Mouse (Mus musculus): ENCODE measurements at regions not wholly inside any gene's neighbourhood (a gene's known extent, or its start where the extent isn't known, plus 50 kb on each side); places are given as distances from the start of the nearest gene placed in this dataset.

GRCm38 (mm10) chr8:109012655-109013054 is 481.2 kb upstream of the Pmfbp1 start:
- no peak for ATAC-seq (replicated peaks; ENCODE audit: low FRiP score, poor library complexity, severe bottlenecking)

DNA sequence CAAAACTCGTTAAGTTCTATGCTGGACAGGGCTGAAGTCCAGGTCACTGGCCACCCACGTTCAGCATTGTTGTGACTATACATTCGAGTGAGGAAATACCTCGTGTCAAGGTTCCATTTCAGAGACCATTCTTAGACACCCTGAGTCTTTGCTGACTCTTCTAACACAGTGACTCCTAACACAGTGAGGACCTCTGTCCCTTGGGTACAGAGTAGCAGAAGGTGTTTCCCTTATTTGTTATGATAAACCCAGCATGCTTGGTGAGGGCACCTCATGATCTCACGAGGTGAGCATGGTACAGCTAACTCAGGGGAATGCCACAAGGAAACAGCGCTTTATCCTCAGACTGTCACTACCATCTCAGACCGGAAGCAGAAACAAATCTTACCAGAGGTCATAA is 480.2 kb upstream of the Pmfbp1 start:
- no peak for ATAC-seq (replicated peaks; ENCODE audit: low FRiP score, poor library complexity, severe bottlenecking)

DNA sequence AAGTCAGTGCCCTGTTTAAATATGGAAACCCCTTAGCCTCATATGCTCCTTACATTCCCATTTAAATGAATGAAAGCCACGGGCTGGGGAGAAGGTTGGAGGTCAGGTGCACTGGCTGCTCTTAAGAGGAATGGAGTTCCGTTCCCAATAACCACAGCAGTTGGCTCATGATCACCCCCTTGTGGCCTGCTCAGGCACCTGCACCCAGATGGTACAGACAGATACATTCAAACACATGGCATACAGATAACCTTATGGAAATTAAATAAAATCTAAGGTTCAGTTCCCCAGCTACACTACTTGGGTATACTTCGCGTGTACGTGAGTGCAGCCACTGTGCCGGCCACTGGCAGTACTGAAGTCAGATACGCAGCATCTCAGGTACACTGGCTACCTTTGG is 479.1 kb upstream of the Pmfbp1 start:
- 0 out of 2 replicates have a peak, but pooled peaks have one; percentile 52 for ATAC-seq (replicated peaks; ENCODE audit: low FRiP score, poor library complexity, severe bottlenecking)

DNA sequence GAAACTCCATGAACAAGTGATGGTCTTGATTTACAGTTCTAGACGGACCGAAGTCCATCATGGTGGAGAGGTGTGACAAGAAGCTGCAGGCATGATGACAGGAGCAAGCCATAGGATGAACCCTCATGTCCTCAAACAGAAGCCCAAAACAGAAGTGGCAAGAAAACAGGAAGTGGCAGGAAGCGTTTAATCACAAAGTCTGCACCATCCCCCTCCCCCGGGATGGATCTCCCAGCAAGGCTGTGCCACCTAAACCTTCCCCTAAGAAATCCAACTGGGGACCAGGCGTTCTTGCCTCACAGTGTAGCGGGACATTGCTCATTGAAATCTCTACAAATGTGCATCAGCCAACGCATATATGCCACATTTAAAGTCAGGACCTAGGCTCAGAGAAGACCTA is 474.3 kb upstream of the Pmfbp1 start:
- ATAC-seq (replicated peaks; ENCODE audit: low FRiP score, poor library complexity, severe bottlenecking), result no peak

DNA sequence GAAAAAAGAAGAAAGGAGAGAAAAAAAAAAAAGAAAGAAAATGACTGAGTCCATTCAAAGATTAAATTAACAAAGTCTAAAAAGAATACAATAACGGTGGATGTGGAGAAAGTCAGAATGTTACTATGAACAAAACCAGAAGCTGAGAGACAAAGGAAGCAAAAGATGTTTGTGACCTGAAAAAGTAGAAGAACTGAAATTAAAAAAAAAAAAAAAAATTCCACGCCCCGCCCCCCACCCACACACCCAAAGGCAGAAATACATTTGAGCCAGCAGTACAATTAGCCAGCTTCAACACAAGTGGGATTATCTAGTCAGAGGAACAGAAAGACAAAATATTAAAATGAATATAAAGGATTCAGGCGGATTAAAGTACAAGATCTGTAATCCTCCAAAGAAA is 473.7 kb upstream of the Pmfbp1 start:
- ATAC-seq (replicated peaks; ENCODE audit: low FRiP score, poor library complexity, severe bottlenecking), result no peak

- ATAC-seq (replicated peaks; ENCODE audit: low FRiP score, poor library complexity, severe bottlenecking), result no peak
These were observed 465.9 kb upstream of the Pmfbp1 start for GRCm38 (mm10) chr8:109027923-109028322.

- ATAC-seq (replicated peaks; ENCODE audit: low FRiP score, poor library complexity, severe bottlenecking), result no peak
These were observed 440.2 kb upstream of the Pmfbp1 start for GRCm38 (mm10) chr8:109053608-109054007.

- no peak for ATAC-seq (replicated peaks; ENCODE audit: low FRiP score, poor library complexity, severe bottlenecking)
These were observed 434.7 kb upstream of the Pmfbp1 start for GRCm38 (mm10) chr8:109059152-109059551.

GRCm38 (mm10) chr8:109062376-109062775 is 431.5 kb upstream of the Pmfbp1 start:
- no peak for ATAC-seq (replicated peaks; ENCODE audit: low FRiP score, poor library complexity, severe bottlenecking)

- ATAC-seq (replicated peaks; ENCODE audit: low FRiP score, poor library complexity, severe bottlenecking), result no peak
These were observed 420.1 kb upstream of the Pmfbp1 start for GRCm38 (mm10) chr8:109073715-109074114.

DNA sequence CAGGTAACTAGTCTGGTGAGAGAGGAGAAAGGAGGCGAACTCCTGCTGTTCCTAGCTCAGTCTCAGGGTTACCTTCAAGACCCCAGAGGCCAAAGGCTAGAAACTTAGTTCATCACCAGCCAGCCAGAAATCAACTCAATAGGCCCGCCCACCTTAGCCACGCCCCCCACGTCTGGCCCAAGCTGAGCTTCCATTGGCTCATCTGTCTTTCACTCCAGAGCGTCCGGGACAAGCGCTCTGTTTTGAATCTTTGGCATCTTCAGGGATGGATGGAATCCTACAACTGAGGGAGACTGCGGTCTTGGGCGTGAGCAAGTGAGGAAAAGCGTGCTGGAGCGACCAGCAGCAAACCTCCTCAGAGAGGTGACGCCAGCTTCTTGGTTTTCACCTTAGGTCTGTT is 418.8 kb upstream of the Pmfbp1 start:
- no peak for ATAC-seq (replicated peaks; ENCODE audit: low FRiP score, poor library complexity, severe bottlenecking)

GRCm38 (mm10) chr8:109079223-109079622 is 414.6 kb upstream of the Pmfbp1 start:
- ATAC-seq (replicated peaks; ENCODE audit: low FRiP score, poor library complexity, severe bottlenecking), result no peak

DNA sequence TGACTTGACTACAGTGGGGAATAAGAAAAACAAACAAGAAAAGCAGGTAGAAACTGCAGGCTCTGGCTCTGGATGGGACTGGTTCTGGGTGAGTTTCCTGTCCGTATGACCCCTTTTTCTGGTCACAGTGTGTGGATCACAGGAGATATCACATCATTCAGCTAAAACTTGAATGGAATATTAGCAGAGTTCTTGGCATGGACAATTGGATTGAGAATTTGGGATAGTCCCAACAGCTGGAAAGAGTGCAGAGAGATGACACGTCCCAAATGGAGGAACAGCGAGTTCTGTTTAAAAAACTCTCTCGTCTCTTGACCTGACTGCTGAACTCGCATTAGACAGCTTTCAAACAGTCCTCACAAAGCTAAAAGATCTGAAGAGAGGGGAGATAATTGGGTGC is 412.5 kb upstream of the Pmfbp1 start:
- ATAC-seq (replicated peaks; ENCODE audit: low FRiP score, poor library complexity, severe bottlenecking), result no peak

- no peak for ATAC-seq (replicated peaks; ENCODE audit: low FRiP score, poor library complexity, severe bottlenecking)
These were observed 408.7 kb upstream of the Pmfbp1 start for GRCm38 (mm10) chr8:109085134-109085533.

GRCm38 (mm10) chr8:109087781-109088180 is 406.0 kb upstream of the Pmfbp1 start:
- ATAC-seq (replicated peaks; ENCODE audit: low FRiP score, poor library complexity, severe bottlenecking), result no peak

DNA sequence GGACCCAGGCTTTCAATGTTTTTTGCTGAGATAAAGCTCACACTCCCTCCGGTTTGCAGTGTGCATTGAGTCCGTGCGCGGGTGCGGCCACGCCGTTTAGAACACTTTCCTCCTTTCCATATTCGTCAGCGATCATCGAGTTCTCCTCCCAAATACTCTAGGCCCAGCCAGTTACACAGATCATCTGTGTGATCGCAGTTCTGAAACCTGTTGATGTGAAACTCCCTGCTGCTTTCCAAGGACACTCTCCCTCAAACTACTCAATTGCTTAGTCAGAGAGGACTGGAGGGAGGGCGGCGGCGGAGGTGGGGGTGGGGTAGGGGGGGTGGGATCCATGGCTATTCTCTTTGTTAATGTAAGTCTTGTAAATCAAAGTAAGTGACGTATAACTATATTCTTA is 394.2 kb upstream of the Pmfbp1 start:
- no peak for ATAC-seq (replicated peaks; ENCODE audit: low FRiP score, poor library complexity, severe bottlenecking)

DNA sequence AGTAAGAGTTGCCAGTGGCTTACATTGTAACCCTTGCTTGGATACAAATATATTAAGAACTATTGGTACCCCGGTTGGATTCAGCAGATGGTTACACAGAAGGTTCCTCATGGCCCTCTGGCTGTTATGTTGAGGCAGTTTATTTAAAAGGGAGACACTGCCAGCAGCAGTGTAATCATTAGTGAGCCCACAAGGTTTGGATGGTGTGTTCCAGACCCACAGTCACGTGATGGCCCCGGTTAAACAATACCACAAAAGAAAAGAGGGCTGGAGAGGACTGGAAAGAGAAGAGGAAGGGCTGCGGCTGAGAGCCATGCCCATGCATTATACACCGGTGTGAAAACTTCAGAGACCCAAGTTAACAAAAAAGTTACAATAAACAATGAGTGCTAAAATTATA is 392.4 kb upstream of the Pmfbp1 start:
- no peak for ATAC-seq (replicated peaks; ENCODE audit: low FRiP score, poor library complexity, severe bottlenecking)

- no peak for ATAC-seq (replicated peaks; ENCODE audit: low FRiP score, poor library complexity, severe bottlenecking)
These were observed 389.0 kb upstream of the Pmfbp1 start for GRCm38 (mm10) chr8:109104798-109105326.

GRCm38 (mm10) chr8:109105693-109106092 is 388.1 kb upstream of the Pmfbp1 start:
- ATAC-seq (replicated peaks; ENCODE audit: low FRiP score, poor library complexity, severe bottlenecking), result no peak

DNA sequence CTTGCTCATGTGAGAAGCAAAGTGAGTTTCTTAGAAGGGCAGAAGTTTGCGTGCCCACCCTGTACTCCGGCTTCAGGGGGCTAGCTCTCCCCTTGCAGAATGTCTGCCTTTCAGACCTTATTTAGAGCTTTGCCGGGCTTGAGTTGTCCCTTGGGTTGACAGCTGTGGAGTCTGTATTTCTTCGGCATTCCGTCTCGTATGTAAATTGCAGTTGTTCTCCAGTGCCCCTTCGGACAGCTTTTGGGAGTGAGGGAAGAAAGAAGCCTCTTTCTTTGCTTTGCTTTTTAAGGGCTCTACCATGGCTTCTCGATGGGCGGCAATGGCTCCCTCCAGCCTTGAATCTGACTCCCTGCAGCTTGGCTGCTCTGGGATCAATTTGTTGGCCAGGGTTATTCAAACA is 386.9 kb upstream of the Pmfbp1 start:
- no peak for ATAC-seq (replicated peaks; ENCODE audit: low FRiP score, poor library complexity, severe bottlenecking)

DNA sequence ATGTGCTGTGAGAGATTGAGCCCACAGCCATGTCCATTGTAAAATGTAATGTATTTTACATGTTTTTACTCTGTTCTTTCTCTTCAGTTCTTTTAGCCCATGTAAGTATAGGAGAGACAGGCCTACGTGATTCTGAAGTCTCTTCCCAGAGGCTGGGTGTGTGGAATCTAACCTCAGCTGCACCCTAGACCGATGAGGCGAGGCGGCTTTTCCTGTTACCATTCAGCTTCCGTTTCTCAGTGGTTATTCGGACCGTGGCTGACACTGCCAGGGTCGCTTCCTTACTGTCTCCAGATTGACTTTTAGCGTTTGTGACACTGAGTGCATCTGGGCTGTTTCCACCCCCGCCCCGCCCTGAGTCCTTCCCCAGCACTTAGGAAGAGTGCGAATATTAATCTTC is 386.1 kb upstream of the Pmfbp1 start:
- ATAC-seq (replicated peaks; ENCODE audit: low FRiP score, poor library complexity, severe bottlenecking), result no peak

DNA sequence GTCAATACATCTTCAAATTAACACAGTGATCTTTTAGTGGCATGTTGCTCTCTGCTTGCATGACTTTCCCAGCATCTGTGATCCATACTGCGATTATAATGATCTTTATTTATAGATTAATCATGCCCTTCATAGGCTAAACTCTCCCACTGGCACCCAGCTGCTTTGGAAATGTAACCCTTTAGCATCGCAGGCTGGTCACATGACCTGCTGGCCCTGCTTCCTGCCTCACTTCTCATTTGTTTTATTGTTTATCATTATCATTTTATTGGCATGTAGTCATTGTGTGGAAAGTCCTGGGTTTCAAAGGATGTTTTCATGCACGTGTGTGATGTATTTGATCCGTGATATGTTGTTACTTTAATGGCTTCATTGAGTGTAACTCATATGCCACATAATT is 384.4 kb upstream of the Pmfbp1 start:
- no peak for ATAC-seq (replicated peaks; ENCODE audit: low FRiP score, poor library complexity, severe bottlenecking)

DNA sequence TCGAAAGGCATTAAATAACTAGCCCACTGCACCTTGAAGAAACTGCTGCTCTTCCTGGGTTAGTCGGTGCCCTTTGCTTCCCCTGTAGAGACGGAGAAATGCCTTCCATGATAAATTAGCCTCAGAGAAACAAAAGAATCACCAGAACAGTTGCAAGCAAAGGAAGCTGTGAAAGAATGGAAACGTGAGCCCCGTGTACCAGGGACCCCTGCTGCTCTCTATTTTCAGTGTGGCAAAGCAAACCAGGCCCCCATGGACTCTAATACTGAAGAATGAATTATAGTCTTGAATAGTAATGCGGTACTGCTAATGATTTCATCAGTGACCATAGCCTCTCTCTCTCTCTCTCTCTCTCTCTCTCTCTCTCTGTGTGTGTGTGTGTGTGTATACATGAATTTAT is 372.1 kb upstream of the Pmfbp1 start:
- no peak for ATAC-seq (replicated peaks; ENCODE audit: low FRiP score, poor library complexity, severe bottlenecking)
